Mouse (Mus musculus) C3H10T1/2 (cell line): ENCODE data around the gene Olfr1062. TPM values are rescaled to one million over a fixed set of nuclear protein-coding genes. Genes with fewer than 3 reads are reported as not detected.

Source experiments
- polyA plus RNA-seq, 2 experiments: library from polyadenylated mRNA; unstranded; fragments of >200 nt; fragmentation: generic; extraction: Trizol; gene quantifications; one replicate each; pipeline ENCODE4 v1.2.1; 2012; ENCODE audit warnings: missing spikeins in 2 of 2

The Olfr1062 gene
- polyA plus RNA-seq = not detected

DNA sequence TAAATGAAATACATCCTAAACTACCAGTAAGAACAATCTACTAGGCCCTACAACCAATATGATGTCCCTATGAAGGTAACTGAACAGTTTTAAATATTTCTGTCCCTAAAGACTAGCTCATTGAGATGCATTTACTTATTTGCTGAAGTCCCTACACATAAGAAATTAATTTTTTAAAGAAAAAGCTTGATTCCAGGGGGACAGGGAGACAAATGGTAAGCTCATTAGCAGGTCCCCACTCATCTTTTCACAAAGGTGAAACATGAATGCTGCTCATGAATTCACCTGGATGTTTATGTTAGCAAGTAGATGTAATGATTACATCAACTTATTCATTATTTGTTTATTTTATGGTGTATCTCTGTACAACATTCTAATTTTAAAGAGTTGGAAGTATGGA is at the start of gene Olfr1062:
Gene Olfr1062, minus strand, starts transcription at position 101 of the 400 bp plus-strand sequence.

DNA sequence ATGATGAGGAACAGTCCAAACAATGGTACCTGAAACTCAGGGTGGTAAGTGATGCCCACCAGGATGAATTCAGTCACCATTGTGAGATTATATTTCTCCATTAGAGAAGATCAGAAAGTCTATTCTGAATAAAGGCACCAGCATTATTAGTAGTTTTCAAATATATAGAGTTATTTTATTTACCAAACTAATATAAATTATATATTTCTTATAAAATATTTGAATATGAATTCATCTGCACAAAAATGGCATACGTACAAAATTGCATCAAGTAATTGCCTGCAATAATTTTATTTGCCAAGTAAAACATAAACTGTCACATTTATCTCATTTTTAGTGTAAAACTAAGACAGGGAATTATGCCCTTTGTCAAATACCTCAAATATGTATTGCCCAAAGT is 29.6 kb upstream of the Olfr1062 start, which contains the start of gene Olfr1066:
Gene Olfr1066, minus strand, starts transcription at position 101 of the 400 bp plus-strand sequence.

DNA sequence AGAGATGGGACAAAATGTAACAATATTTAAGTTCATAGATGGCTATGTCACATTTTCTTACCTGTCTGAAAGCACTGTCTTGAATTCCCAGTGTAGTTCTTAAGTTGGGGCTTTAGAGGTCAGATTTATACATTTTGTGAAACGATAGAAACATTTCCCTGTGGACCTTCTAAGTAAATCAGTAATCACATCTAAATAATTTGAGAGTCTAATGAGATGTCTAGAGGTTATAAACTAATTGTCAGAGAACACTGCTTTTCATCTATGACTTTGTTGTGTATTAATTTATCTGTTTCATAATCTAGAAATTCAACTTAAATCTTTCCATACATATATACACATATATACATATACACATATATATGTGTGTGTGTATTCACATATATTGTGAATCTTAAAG is 23.9 kb upstream of the Olfr1062 start, which contains the start of gene Olfr1065:
Gene Olfr1065, minus strand, starts transcription at position 101 of the 400 bp plus-strand sequence.

DNA sequence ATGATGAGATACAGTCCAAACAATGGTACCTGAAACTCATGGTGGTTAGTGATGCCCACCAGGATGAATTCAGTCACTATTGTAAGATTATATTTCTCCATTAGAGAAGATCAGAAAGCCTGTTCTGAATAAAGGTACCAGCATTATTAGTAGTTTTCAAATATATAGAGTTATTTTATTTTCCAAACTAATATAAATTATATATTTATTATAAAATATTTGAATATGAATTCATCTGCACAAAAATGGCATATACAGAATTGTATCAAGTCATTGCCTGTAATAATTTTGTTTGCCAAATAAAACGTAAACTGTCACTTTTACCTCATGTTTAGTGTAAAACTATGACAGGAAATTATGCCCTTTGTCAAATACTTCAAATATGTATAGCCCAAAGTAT is 12.6 kb downstream of the Olfr1062 start, which contains the start of gene Olfr1061:
Gene Olfr1061, minus strand, starts transcription at position 101 of the 400 bp plus-strand sequence.

DNA sequence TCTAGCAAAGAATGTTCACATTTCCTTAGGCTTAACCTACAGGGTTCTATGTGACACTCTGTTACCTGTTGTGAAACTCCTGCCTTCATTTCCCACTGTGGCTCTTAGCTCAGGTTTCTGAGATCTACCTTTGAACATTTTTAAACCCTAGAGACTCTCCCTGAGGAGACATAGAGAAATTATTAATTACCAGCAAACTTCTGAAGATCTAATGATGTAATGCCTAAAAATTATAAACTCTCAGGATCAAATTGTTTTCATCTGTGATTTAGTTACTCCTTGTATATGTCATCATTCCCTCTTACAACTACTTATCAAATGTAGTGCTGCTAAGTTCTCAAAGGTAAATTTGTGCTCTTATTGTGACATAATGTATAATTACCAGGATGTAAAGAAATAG is 38.1 kb downstream of the Olfr1062 start, which contains the start of gene Olfr1058:
Gene Olfr1058, minus strand, starts transcription at position 101 of the 400 bp plus-strand sequence.

DNA sequence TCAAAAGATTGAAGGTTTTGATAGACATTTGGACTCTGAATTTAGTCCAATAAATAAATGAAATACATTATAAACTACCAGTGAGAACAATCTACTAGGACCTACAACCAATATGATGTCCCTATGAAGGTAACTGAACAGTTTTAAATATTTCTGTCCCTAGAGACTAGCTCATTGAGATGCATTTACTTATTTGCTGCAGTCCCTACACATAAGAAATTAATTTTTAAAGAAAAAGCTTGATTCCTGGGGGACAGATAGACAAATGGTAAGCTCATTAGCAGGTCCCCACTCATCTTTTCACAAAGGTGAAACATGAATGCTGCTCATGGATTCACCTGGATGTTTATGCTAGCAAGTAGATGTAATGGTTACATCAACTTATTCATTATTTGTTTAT is 48.3 kb downstream of the Olfr1062 start, which contains the start of gene Olfr1057:
Gene Olfr1057, minus strand, starts transcription at position 101 of the 400 bp plus-strand sequence.

Other genes starting within 250 kb of the Olfr1062 start
- gene Olfr1044, start 248.9 kb downstream of the Olfr1062 start, polyA plus RNA-seq = not detected
- gene Olfr52, start 241.1 kb downstream of the Olfr1062 start, polyA plus RNA-seq = not detected
- gene Olfr1045, start 223.7 kb downstream of the Olfr1062 start, polyA plus RNA-seq = not detected
- gene Olfr1046, start 207.4 kb downstream of the Olfr1062 start, polyA plus RNA-seq = not detected
- not detected for gene Olfr1047, start 195.3 kb downstream of the Olfr1062 start, polyA plus RNA-seq
- not detected for gene Olfr1048, start 186.5 kb downstream of the Olfr1062 start, polyA plus RNA-seq
- gene Olfr1049, start 168.4 kb downstream of the Olfr1062 start, polyA plus RNA-seq = not detected
- not detected for gene Olfr1051, start 147.7 kb downstream of the Olfr1062 start, polyA plus RNA-seq
- gene Olfr1052, start 134.3 kb downstream of the Olfr1062 start, polyA plus RNA-seq = not detected
- gene Olfr1053, start 111.5 kb downstream of the Olfr1062 start, polyA plus RNA-seq = not detected
- not detected for gene Olfr1054, start 91.3 kb downstream of the Olfr1062 start, polyA plus RNA-seq
- gene Olfr1055, start 76.5 kb downstream of the Olfr1062 start, polyA plus RNA-seq = not detected
- gene Olfr1056, start 64.3 kb downstream of the Olfr1062 start, polyA plus RNA-seq = not detected
- gene Olfr1057, start 48.4 kb downstream of the Olfr1062 start, polyA plus RNA-seq = not detected
- gene Olfr1058, start 38.2 kb downstream of the Olfr1062 start, polyA plus RNA-seq = not detected
- gene Olfr1061, start 12.7 kb downstream of the Olfr1062 start, polyA plus RNA-seq = not detected
- gene Olfr1065, start 23.8 kb upstream of the Olfr1062 start, polyA plus RNA-seq = not detected
- not detected for gene Olfr1066, start 29.5 kb upstream of the Olfr1062 start, polyA plus RNA-seq
- gene Olfr228, start 60.6 kb upstream of the Olfr1062 start, polyA plus RNA-seq = not detected
- not detected for gene Olfr1076, start 81.7 kb upstream of the Olfr1062 start, polyA plus RNA-seq
- not detected for gene Olfr1079, start 115.7 kb upstream of the Olfr1062 start, polyA plus RNA-seq
- not detected for gene Olfr1080, start 131.5 kb upstream of the Olfr1062 start, polyA plus RNA-seq
- not detected for gene Olfr1082, start 172.2 kb upstream of the Olfr1062 start, polyA plus RNA-seq
- gene Olfr1084, start 213.0 kb upstream of the Olfr1062 start, polyA plus RNA-seq = not detected
- gene Olfr1085, start 235.3 kb upstream of the Olfr1062 start, polyA plus RNA-seq = not detected